Mouse (Mus musculus) CH12.LX (cell line): ENCODE results near the gene A730049H05Rik. TPM values are rescaled to one million over a fixed set of nuclear protein-coding genes. Genes with fewer than 3 reads are reported as not detected.

Source experiments
- DNase-seq: peaks from one replicate; pipeline ENCODE4 v3.0.0-alpha.2; 2013; ENCODE audit errors: extremely low read depth
- H3K27ac ChIP-seq: 2 replicates; pipeline ENCODE4 v1.5.1; 2012; ENCODE audit warnings: low read depth, mild to moderate bottlenecking, control low read depth, moderate library complexity; ENCODE audit not compliant: insufficient read depth
- H3K27me3 ChIP-seq: replicated peaks from 2 replicates; pipeline ENCODE3; 2012; ENCODE audit warnings: inconsistent platforms
- H3K36me3 ChIP-seq, 2 experiments: replicated peaks in 1 of 2; 2 replicates each; pipeline versions ENCODE3 to v1.6.1; 2012; ENCODE audit warnings: inconsistent platforms in 1 of 2, low read length in 1 of 2, mild to moderate bottlenecking in 1 of 2, mixed read lengths in 1 of 2, moderate library complexity in 1 of 2; ENCODE audit not compliant: control insufficient read depth in 1 of 2, insufficient read depth in 1 of 2
- H3K4me1 ChIP-seq, 2 experiments: 2 replicates each; pipeline ENCODE4 v1.6.1; 2012; ENCODE audit warnings: inconsistent platforms in 1 of 2, moderate library complexity in 1 of 2; ENCODE audit not compliant: insufficient read depth in 2 of 2, control insufficient read depth in 1 of 2
- H3K4me2 ChIP-seq: 2 replicates; pipeline ENCODE4 v1.6.1; 2012; ENCODE audit warnings: low read depth, mild to moderate bottlenecking, control low read depth; ENCODE audit not compliant: poor library complexity, insufficient read depth, severe bottlenecking
- H3K4me3 ChIP-seq, 3 experiments: fragments of 150-350 bp in 1 of 3; sonication (generic) in 1 of 3; replicated peaks in 1 of 3; 2 replicates each; pipeline versions ENCODE3 to v1.5.1; 2011 to 2012; ENCODE audit warnings: low read depth in 2 of 3, low read length in 2 of 3, mild to moderate bottlenecking in 2 of 3, moderate library complexity in 2 of 3, control low read depth in 1 of 3, improper control_type of control experiment in 1 of 3, inconsistent platforms in 1 of 3, mixed read lengths in 1 of 3; ENCODE audit not compliant: poor library complexity in 1 of 3
- H3K79me2 ChIP-seq: replicated peaks from 2 replicates; pipeline ENCODE4 v1.6.1; 2012; ENCODE audit warnings: mild to moderate bottlenecking, moderate library complexity; ENCODE audit not compliant: control insufficient read depth, poor library complexity, insufficient read depth, severe bottlenecking; ENCODE audit errors: extremely low read depth
- H3K9ac ChIP-seq: 2 replicates; pipeline ENCODE4 v1.6.1; 2012; ENCODE audit warnings: low read depth, mild to moderate bottlenecking, control low read depth, moderate library complexity; ENCODE audit not compliant: insufficient read depth
- H3K9me3 ChIP-seq: replicated peaks from 2 replicates; pipeline ENCODE3; 2012; ENCODE audit warnings: low read length, inconsistent platforms, mixed read lengths
- BHLHE40 ChIP-seq: IDR thresholded peaks from 2 replicates; pipeline ENCODE4 v1.6.1; 2011; ENCODE audit warnings: mild to moderate bottlenecking, low read depth, low read length, improper control_type of control experiment
- CHD1 ChIP-seq: IDR thresholded peaks from 2 replicates; pipeline ENCODE4 v1.6.1; 2012; ENCODE audit warnings: low read depth, low read length, improper control_type of control experiment, inconsistent platforms
- CTCF ChIP-seq, 2 experiments: IDR thresholded peaks in 1 of 2; conservative IDR thresholded peaks in 1 of 2; 2 replicates each; pipeline ENCODE4 v1.5.1; 2011 to 2012; ENCODE audit warnings: low read depth in 2 of 2, low read length in 2 of 2, improper control_type of control experiment in 1 of 2, inconsistent platforms in 1 of 2, mild to moderate bottlenecking in 1 of 2, moderate library complexity in 1 of 2
- ELF1 ChIP-seq: IDR thresholded peaks from 2 replicates; pipeline ENCODE4 v1.6.1; 2014; ENCODE audit warnings: low read depth, mild to moderate bottlenecking, inconsistent platforms, low read length, improper control_type of control experiment
- EP300 ChIP-seq: IDR thresholded peaks from 2 replicates; pipeline ENCODE4 v1.6.1; 2011; ENCODE audit warnings: low read length, improper control_type of control experiment
- ETS1 ChIP-seq: conservative IDR thresholded peaks from 2 replicates; pipeline ENCODE4 v1.6.1; 2012; ENCODE audit warnings: low read depth, mild to moderate bottlenecking, inconsistent platforms, low read length, improper control_type of control experiment, moderate library complexity
- IRF4 ChIP-seq: IDR thresholded peaks from 2 replicates; pipeline ENCODE4 v1.6.1; 2014; ENCODE audit warnings: low read depth, mild to moderate bottlenecking, inconsistent platforms, low read length, improper control_type of control experiment
- KAT2A ChIP-seq: IDR thresholded peaks from 2 replicates; pipeline ENCODE4 v1.6.1; 2012; ENCODE audit warnings: low read length, improper control_type of control experiment, inconsistent platforms; ENCODE audit not compliant: insufficient replicate concordance
- MAFK ChIP-seq: IDR thresholded peaks from 2 replicates; pipeline ENCODE4 v1.6.1; 2011; ENCODE audit warnings: low read length, improper control_type of control experiment; ENCODE audit not compliant: insufficient replicate concordance
- MAX ChIP-seq: IDR thresholded peaks from 2 replicates; pipeline ENCODE4 v1.6.1; 2011; ENCODE audit warnings: low read length, improper control_type of control experiment
- MAZ ChIP-seq: IDR thresholded peaks from 2 replicates; pipeline ENCODE4 v1.6.1; 2012; ENCODE audit warnings: low read depth, mild to moderate bottlenecking, inconsistent platforms, low read length, improper control_type of control experiment, moderate library complexity
- MEF2A ChIP-seq: IDR thresholded peaks from 2 replicates; pipeline ENCODE4 v1.6.1; 2014; ENCODE audit warnings: low read depth, mild to moderate bottlenecking, inconsistent platforms, low read length, improper control_type of control experiment, borderline replicate concordance
- MYC ChIP-seq: IDR thresholded peaks from 2 replicates; pipeline ENCODE4 v1.6.1; 2011; ENCODE audit warnings: low read depth, mild to moderate bottlenecking, improper control_type of control experiment, low read length
- NELFE ChIP-seq: IDR thresholded peaks from 2 replicates; pipeline ENCODE4 v1.6.1; 2011; ENCODE audit warnings: low read depth, low read length, improper control_type of control experiment
- NRF1 ChIP-seq: IDR thresholded peaks from 2 replicates; pipeline ENCODE4 v1.6.1; 2014; ENCODE audit warnings: low read depth, mild to moderate bottlenecking, inconsistent platforms, low read length, improper control_type of control experiment, moderate library complexity
- PAX5 ChIP-seq: IDR thresholded peaks from 2 replicates; pipeline ENCODE4 v1.6.1; 2012; ENCODE audit warnings: low read length, inconsistent platforms, mixed read lengths
- POLR2A ChIP-seq: IDR thresholded peaks from 2 replicates; pipeline ENCODE4 v1.6.1; 2011; ENCODE audit warnings: low read depth, mild to moderate bottlenecking, improper control_type of control experiment, low read length
- POLR2AphosphoS2 ChIP-seq: IDR thresholded peaks from 2 replicates; pipeline ENCODE4 v1.6.1; 2011; ENCODE audit warnings: low read depth, low read length, improper control_type of control experiment
- RAD21 ChIP-seq: IDR thresholded peaks from 2 replicates; pipeline ENCODE4 v1.6.1; 2011; ENCODE audit warnings: low read depth, mild to moderate bottlenecking, low read length, improper control_type of control experiment, moderate library complexity
- RCOR1 ChIP-seq: conservative IDR thresholded peaks from 2 replicates; pipeline ENCODE4 v1.6.1; 2012; ENCODE audit warnings: low read depth, mild to moderate bottlenecking, inconsistent platforms, low read length, improper control_type of control experiment
- SMC3 ChIP-seq: IDR thresholded peaks from 2 replicates; pipeline ENCODE4 v1.6.1; 2011; ENCODE audit warnings: low read depth, low read length, improper control_type of control experiment
- TBP ChIP-seq: conservative IDR thresholded peaks from 2 replicates; pipeline ENCODE4 v1.6.1; 2011; ENCODE audit warnings: low read depth, low read length, improper control_type of control experiment
- TCF12 ChIP-seq: IDR thresholded peaks from 2 replicates; pipeline ENCODE4 v1.6.1; 2014; ENCODE audit warnings: low read depth, mild to moderate bottlenecking, inconsistent platforms, low read length, improper control_type of control experiment
- UBTF ChIP-seq: IDR thresholded peaks from 2 replicates; pipeline ENCODE4 v1.6.1; 2012; ENCODE audit warnings: low read depth, mild to moderate bottlenecking, inconsistent platforms, low read length, improper control_type of control experiment, moderate library complexity
- USF2 ChIP-seq: conservative IDR thresholded peaks from 2 replicates; pipeline ENCODE4 v1.6.1; 2011; ENCODE audit warnings: low read depth, low read length, improper control_type of control experiment
- ZC3H11A ChIP-seq: IDR thresholded peaks from 2 replicates; pipeline ENCODE4 v1.6.1; 2012; ENCODE audit warnings: low read depth, mild to moderate bottlenecking, inconsistent platforms, low read length, improper control_type of control experiment
- ZNF384 ChIP-seq: IDR thresholded peaks from 2 replicates; pipeline ENCODE4 v1.6.1; 2012; ENCODE audit warnings: low read depth, low read length, improper control_type of control experiment, inconsistent platforms
- dilution Hi-C: fragments of 300-500 bp; cut with MboI; formaldehyde crosslinking; loops from 2 replicates; pipeline ENCODE4 v1.14.3; 2020; ENCODE audit warnings: low sequenced_read_pairs; ENCODE audit not compliant: extremely low pct_unique_long_range_greater_than_20kb, extremely low pct_ligation_motif_present
- in situ Hi-C: fragments of 300-500 bp; cut with MboI; formaldehyde crosslinking; loops from 3 replicates; pipeline ENCODE4 v1.14.3; 2019; ENCODE audit warnings: low sequenced_read_pairs, low pct_ligation_motif_present, low pct_unique_long_range_greater_than_20kb, mixed read lengths
- polyA plus RNA-seq: library from polyadenylated mRNA; unstranded; fragments of >175 nt; gene quantifications from 2 replicates; pipeline ENCODE4 v1.2.1, GENCODE M21; 2012; ENCODE audit warnings: low read depth; ENCODE audit not compliant: insufficient read length
- total RNA-seq, 2 experiments: library from RNA; depleted of rRNA; stranded (reverse); fragments of 300-350 nt in 1 of 2; fragments of >200 nt in 1 of 2; gene quantifications; 2 replicates each; pipeline ENCODE4 v1.2.3; 2012 to 2014

Gene A730049H05Rik
- total and polyA plus RNA-seq, 3 experiments: not detected

GRCm38 (mm10) chr6:92874854-92875253, 58.6 kb downstream of the A730049H05Rik start:
- Histone ChIP-seq H3K4me3 (no peak overlapping the region), H3K36me3 (no peaks in the 10 kb centered on the region), H3K9me3 (peaks cover 69% of the 10 kb centered on the region), H3K9ac (no peak overlapping the region), H3K27ac (no peak overlapping the region), H3K79me2 (no peaks in the 10 kb centered on the region), H3K27me3 (no peaks in the 10 kb centered on the region), H3K4me1 (no peaks in the 10 kb centered on the region), H3K4me2 (no peak overlapping the region)
- dilution Hi-C loops (no loop called here), in situ Hi-C loops (no loop called here)
- TF ChIP-seq ZC3H11A (no peak), ETS1 (no peak), MAZ (no peak), MYC (no peak), NRF1 (no peak), POLR2A (no peak), RAD21 (no peak), RCOR1 (no peak), ELF1 (no peak), KAT2A (no peak), UBTF (no peak), CTCF (conservative IDR thresholded peaks at IDR 0.05 in 1 of 2, IDR thresholded peaks at IDR 0.05 in 1 of 2; ENCODE audit: low read depth in 2 of 2, low read length in 2 of 2) (no peak), BHLHE40 (no peak), MAX (no peak), CHD1 (no peak), USF2 (no peak), POLR2AphosphoS2 (no peak), ZNF384 (no peak)
- DNase-seq: no peak

DNA sequence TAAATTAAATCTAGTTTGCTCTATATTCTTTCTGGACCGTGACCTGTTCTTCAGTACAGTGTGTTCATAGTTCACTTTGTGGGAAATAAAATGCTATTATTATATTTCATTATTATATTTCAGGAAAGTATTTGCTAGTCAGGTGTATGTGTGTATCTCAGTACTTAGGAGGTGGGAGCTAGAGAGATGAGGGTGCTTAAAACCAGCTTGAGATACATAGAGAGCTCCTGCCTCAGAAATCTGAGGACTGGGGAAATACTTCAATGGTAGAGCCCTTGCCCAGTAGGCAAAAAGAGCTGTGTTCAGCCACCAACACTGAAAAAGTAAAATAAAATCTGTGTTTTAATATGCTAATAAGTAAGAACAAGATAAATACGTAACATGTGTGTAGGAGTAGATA, 59.1 kb downstream of the A730049H05Rik start:
- Histone ChIP-seq H3K9ac (no peak overlapping the region), H3K27me3 (no peaks in the 10 kb centered on the region), H3K4me1 (no peaks in the 10 kb centered on the region), H3K79me2 (no peaks in the 10 kb centered on the region), H3K9me3 (peaks cover 66% of the 10 kb centered on the region), H3K36me3 (no peaks in the 10 kb centered on the region), H3K4me3 (no peak overlapping the region), H3K4me2 (no peak overlapping the region), H3K27ac (no peak overlapping the region)
- TF ChIP-seq TCF12: no peak
- TF ChIP-seq IRF4: no peak
- TF ChIP-seq USF2: no peak
- TF ChIP-seq MYC: no peak
- TF ChIP-seq NRF1: no peak
- TF ChIP-seq BHLHE40: no peak
- TF ChIP-seq MEF2A: no peak
- no peak for TF ChIP-seq ZC3H11A
- no peak for TF ChIP-seq SMC3
- TF ChIP-seq PAX5: no peak
- no peak for TF ChIP-seq NELFE
- no peak for TF ChIP-seq MAFK
- no peak for TF ChIP-seq EP300
- TF ChIP-seq TBP: no peak
- in situ Hi-C loops: no loop called here
- dilution Hi-C loops: no loop called here
- no peak for DNase-seq
